Mouse (Mus musculus) liver, postnatal 0 days (tissue): ENCODE measurements around the gene Fndc9. TPM values are rescaled to one million over a fixed set of nuclear protein-coding genes. Genes with fewer than 3 reads are reported as not detected.

Source experiments
- ATAC-seq: fragments of 200-750 bp; cut with Nextera tagmentation; 2 replicates; pipeline ENCODE4 v1.8.0; 2017; ENCODE audit warnings: mild to moderate bottlenecking, moderate library complexity
- DNase-seq: peaks from one replicate; pipeline ENCODE4 v3.0.0-alpha.2; 2016
- H3K27ac ChIP-seq: fragments of 300-500 bp; sonication (generic); 2 replicates; pipeline ENCODE4 v1.5.1; 2014; ENCODE audit warnings: antibody characterized with exemption, moderate library complexity, mild to moderate bottlenecking, low read depth
- H3K27me3 ChIP-seq: fragments of 300-500 bp; sonication (generic); 2 replicates; pipeline ENCODE4 v1.6.1; 2014; ENCODE audit warnings: low read length, control low read depth, mixed read lengths; ENCODE audit not compliant: insufficient read depth
- H3K36me3 ChIP-seq: fragments of 300-500 bp; sonication (generic); replicated peaks from 2 replicates; pipeline ENCODE4 v1.6.1; 2014; ENCODE audit warnings: mild to moderate bottlenecking, control low read depth, low read length, moderate library complexity, mixed read lengths; ENCODE audit not compliant: insufficient read depth
- H3K4me1 ChIP-seq: fragments of 300-500 bp; sonication (generic); 2 replicates; pipeline ENCODE4 v1.6.1; 2014; ENCODE audit warnings: antibody characterized with exemption, mild to moderate bottlenecking, control low read depth; ENCODE audit not compliant: insufficient read depth
- H3K4me2 ChIP-seq: fragments of 300-500 bp; sonication (generic); 2 replicates; pipeline ENCODE4 v1.6.1; 2014; ENCODE audit warnings: low read depth, mild to moderate bottlenecking, low read length, moderate library complexity, mixed read lengths
- H3K4me3 ChIP-seq: fragments of 300-500 bp; sonication (generic); 2 replicates; pipeline ENCODE4 v1.5.1; 2014; ENCODE audit warnings: low read depth, low read length
- H3K9ac ChIP-seq: fragments of 300-500 bp; sonication (generic); replicated peaks from 2 replicates; pipeline ENCODE4 v1.6.1; 2014; ENCODE audit warnings: mild to moderate bottlenecking, moderate library complexity
- H3K9me3 ChIP-seq: fragments of 300-500 bp; sonication (generic); 2 replicates; pipeline ENCODE4 v1.6.1; 2016; ENCODE audit warnings: mild to moderate bottlenecking, control low read depth, low read length, mixed read lengths
- CTCF ChIP-seq: sonication (generic); IDR thresholded peaks from 2 replicates; pipeline ENCODE4 v1.5.1; 2016; ENCODE audit warnings: antibody characterized with exemption, low read depth
- EP300 ChIP-seq: IDR thresholded peaks from 2 replicates; pipeline ENCODE4 v1.6.1; 2016; ENCODE audit warnings: antibody characterized with exemption, low read depth, mild to moderate bottlenecking
- WGBS: fragments of 180-500 bp; shearing (Covaris S2); extraction: QIAGEN DNeasy Blood & Tissue Kit; methylation state at CpG from one replicate; pipeline ENCODE4 v1.1.7; 2014; ENCODE audit not compliant: insufficient replicate concordance; 5-methylcytosine and 5-hydroxymethylcytosine counted together
- polyA plus RNA-seq: library from polyadenylated mRNA; unstranded; fragments of >200 nt; fragmentation: Nextera tagmentation; extraction: Ambion mirVana; gene quantifications from 2 replicates; pipeline ENCODE4 v1.2.1, GENCODE M21; 2015

Gene Fndc9
- polyA plus RNA-seq, 1 experiment from 2014 or later = 0.13 TPM

GRCm38 (mm10) chr11:46276168-46276567 is 40.8 kb downstream of the Fndc9 start:
- H3K27me3 ChIP-seq = no peaks in the 10 kb centered on the region
- TF ChIP-seq EP300 (no peak), CTCF (no peak)
- no peak overlapping the region for H3K4me3 ChIP-seq
- no peak overlapping the region for H3K27ac ChIP-seq
- no peaks in the 10 kb centered on the region for H3K4me1 ChIP-seq
- no peaks in the 10 kb centered on the region for H3K9me3 ChIP-seq
- peaks cover 30% of the 10 kb centered on the region for H3K36me3 ChIP-seq
- ATAC-seq = no peak
- WGBS = 82% methylated on average over 8 of the region's 8 CpGs
- DNase-seq = no peak
- no peak overlapping the region for H3K9ac ChIP-seq
- H3K4me2 ChIP-seq = no peak overlapping the region

- no peaks in the 10 kb centered on the region for H3K4me1 ChIP-seq
- WGBS = 44% methylated on average over 5 of the region's 5 CpGs
- ATAC-seq (no peak), DNase-seq (peak; percentile 67)
- H3K27ac ChIP-seq = no peak overlapping the region
- peaks cover 30% of the 10 kb centered on the region for H3K36me3 ChIP-seq
- no peak overlapping the region for H3K9ac ChIP-seq
- H3K9me3 ChIP-seq = no peaks in the 10 kb centered on the region
- TF ChIP-seq EP300 (no peak), CTCF (peak; percentile 66)
- H3K4me2 ChIP-seq = no peak overlapping the region
- H3K27me3 ChIP-seq = no peaks in the 10 kb centered on the region
- no peak overlapping the region for H3K4me3 ChIP-seq
Observed at GRCm38 (mm10) chr11:46276778-46277177, 41.4 kb downstream of the Fndc9 start.

- no peak for DNase-seq
- Histone ChIP-seq H3K4me3 (no peak overlapping the region), H3K27me3 (no peaks in the 10 kb centered on the region), H3K4me2 (no peak overlapping the region), H3K27ac (no peak overlapping the region), H3K36me3 (peaks cover 29% of the 10 kb centered on the region), H3K4me1 (no peaks in the 10 kb centered on the region), H3K9ac (no peak overlapping the region), H3K9me3 (no peaks in the 10 kb centered on the region)
- TF ChIP-seq EP300 (no peak), CTCF (no peak)
- no peak for ATAC-seq
- 74% methylated on average over 5 of the region's 5 CpGs for WGBS
Observed at GRCm38 (mm10) chr11:46278140-46278539, 42.8 kb downstream of the Fndc9 start.

- no peak for ATAC-seq
- H3K4me3 ChIP-seq = no peak overlapping the region
- H3K36me3 ChIP-seq = peaks cover 31% of the 10 kb centered on the region
- no peak overlapping the region for H3K27ac ChIP-seq
- H3K27me3 ChIP-seq = no peaks in the 10 kb centered on the region
- no peak overlapping the region for H3K9ac ChIP-seq
- H3K9me3 ChIP-seq = no peaks in the 10 kb centered on the region
- TF ChIP-seq CTCF (no peak), EP300 (no peak)
- no peak for DNase-seq
- no peaks in the 10 kb centered on the region for H3K4me1 ChIP-seq
- WGBS = 89% methylated on average over 12 of the region's 12 CpGs
- H3K4me2 ChIP-seq = no peak overlapping the region
Observed at GRCm38 (mm10) chr11:46278709-46279108, 43.4 kb downstream of the Fndc9 start.

GRCm38 (mm10) chr11:46282612-46283011 is 47.3 kb downstream of the Fndc9 start:
- 79% methylated on average over 5 of the region's 5 CpGs for WGBS

GRCm38 (mm10) chr11:46283800-46284199 is 48.5 kb downstream of the Fndc9 start:
- ATAC-seq = no peak

More at GRCm38 (mm10) chr11:46282612-46283011, 47.3 kb downstream of the Fndc9 start:
- Histone ChIP-seq H3K27ac (no peak overlapping the region), H3K36me3 (peaks cover 17% of the 10 kb centered on the region), H3K27me3 (no peaks in the 10 kb centered on the region), H3K4me2 (no peak overlapping the region), H3K4me3 (no peak overlapping the region), H3K4me1 (0 out of 2 replicates have a peak, but pooled peaks cover 5% of the 10 kb centered on the region), H3K9ac (no peak overlapping the region), H3K9me3 (no peaks in the 10 kb centered on the region)
- DNase-seq (no peak), ATAC-seq (no peak)
- TF ChIP-seq CTCF = no peak
- no peak for TF ChIP-seq EP300

GRCm38 (mm10) chr11:46286803-46287202 is 51.5 kb downstream of the Fndc9 start:
- H3K4me1 ChIP-seq = 0 out of 2 replicates have a peak, but pooled peaks cover 5% of the 10 kb centered on the region
- H3K27ac ChIP-seq = no peak overlapping the region
- WGBS = 29% methylated on average over 6 of the region's 6 CpGs
- H3K36me3 ChIP-seq = peaks cover 19% of the 10 kb centered on the region
- H3K9me3 ChIP-seq = no peaks in the 10 kb centered on the region
- no peak overlapping the region for H3K9ac ChIP-seq
- DNase-seq = no peak
- no peaks in the 10 kb centered on the region for H3K27me3 ChIP-seq
- TF ChIP-seq CTCF (no peak), EP300 (no peak)
- no peak overlapping the region for H3K4me2 ChIP-seq
- ATAC-seq = peak; percentile 49
- H3K4me3 ChIP-seq = no peak overlapping the region

More at GRCm38 (mm10) chr11:46283800-46284199, 48.5 kb downstream of the Fndc9 start:
- 88% methylated on average over 6 of the region's 6 CpGs for WGBS
- no peak for TF ChIP-seq EP300
- Histone ChIP-seq H3K4me3 (no peak overlapping the region), H3K4me2 (no peak overlapping the region), H3K9me3 (no peaks in the 10 kb centered on the region), H3K4me1 (0 out of 2 replicates have a peak, but pooled peaks cover 5% of the 10 kb centered on the region), H3K27me3 (no peaks in the 10 kb centered on the region), H3K9ac (no peak overlapping the region), H3K27ac (no peak overlapping the region), H3K36me3 (peaks cover 18% of the 10 kb centered on the region)
- DNase-seq = no peak
